Mouse (Mus musculus) stomach, postnatal 0 days (tissue): Measurements from ENCODE around the gene Arrb1. TPM values are rescaled to one million over a fixed set of nuclear protein-coding genes. Genes with fewer than 3 reads are reported as not detected.

Source experiments
- ATAC-seq: fragments of 200-750 bp; cut with Nextera tagmentation; 2 replicates; pipeline ENCODE4 v1.8.0; 2017; ENCODE audit not compliant: low FRiP score, low TSS enrichment
- DNase-seq: peaks from one replicate; pipeline ENCODE4 v3.0.0-alpha.2; 2016; ENCODE audit warnings: low spot score
- H3K27ac ChIP-seq: fragments of 300-500 bp; sonication (generic); replicated peaks from 2 replicates; pipeline ENCODE4 v1.5.1; 2014; ENCODE audit warnings: mild to moderate bottlenecking, control low read depth
- H3K27me3 ChIP-seq: fragments of 300-500 bp; sonication (generic); 2 replicates; pipeline ENCODE4 v1.6.1; 2014; ENCODE audit warnings: low read length; ENCODE audit not compliant: control insufficient read depth, insufficient read depth
- H3K36me3 ChIP-seq: fragments of 300-500 bp; sonication (generic); 2 replicates; pipeline ENCODE4 v1.6.1; 2014; ENCODE audit warnings: low read length, mixed read lengths; ENCODE audit not compliant: control insufficient read depth, insufficient read depth
- H3K4me1 ChIP-seq: fragments of 300-500 bp; sonication (generic); replicated peaks from 2 replicates; pipeline ENCODE4 v1.6.1; 2014; ENCODE audit warnings: antibody characterized with exemption; ENCODE audit not compliant: control insufficient read depth, insufficient read depth
- H3K4me2 ChIP-seq: fragments of 300-500 bp; sonication (generic); replicated peaks from 2 replicates; pipeline ENCODE4 v1.6.1; 2014; ENCODE audit warnings: low read depth, mild to moderate bottlenecking, control low read depth, moderate library complexity
- H3K4me3 ChIP-seq: fragments of 300-500 bp; sonication (generic); 2 replicates; pipeline ENCODE4 v1.5.1; 2014; ENCODE audit warnings: low read depth, low read length, control low read depth
- H3K9ac ChIP-seq: fragments of 300-500 bp; sonication (generic); 2 replicates; pipeline ENCODE4 v1.6.1; 2014; ENCODE audit warnings: mild to moderate bottlenecking, low read length, control low read depth, mixed read lengths
- H3K9me3 ChIP-seq: fragments of 300-500 bp; sonication (generic); 2 replicates; pipeline ENCODE4 v1.6.1; 2016; ENCODE audit warnings: low read length; ENCODE audit not compliant: control insufficient read depth
- CTCF ChIP-seq: IDR thresholded peaks from 2 replicates; pipeline ENCODE4 v1.5.1; 2016; ENCODE audit warnings: antibody characterized with exemption, low read depth, mild to moderate bottlenecking, moderate library complexity
- EP300 ChIP-seq: optimal IDR thresholded peaks from 2 replicates; pipeline ENCODE3; 2016; ENCODE audit warnings: antibody characterized with exemption
- WGBS: fragments of 180-500 bp; shearing (Covaris S2); extraction: QIAGEN DNeasy Blood & Tissue Kit; methylation state at CpG from one replicate; pipeline ENCODE4 v1.1.7; 2014; 5-methylcytosine and 5-hydroxymethylcytosine counted together
- polyA plus RNA-seq: library from polyadenylated mRNA; unstranded; fragments of >200 nt; fragmentation: Nextera tagmentation; extraction: Ambion mirVana; gene quantifications from 2 replicates; pipeline ENCODE4 v1.2.1, GENCODE M21; 2015

Arrb1 gene
- polyA plus RNA-seq, result 3.6 and 4.4 TPM in 2 replicates

DNA sequence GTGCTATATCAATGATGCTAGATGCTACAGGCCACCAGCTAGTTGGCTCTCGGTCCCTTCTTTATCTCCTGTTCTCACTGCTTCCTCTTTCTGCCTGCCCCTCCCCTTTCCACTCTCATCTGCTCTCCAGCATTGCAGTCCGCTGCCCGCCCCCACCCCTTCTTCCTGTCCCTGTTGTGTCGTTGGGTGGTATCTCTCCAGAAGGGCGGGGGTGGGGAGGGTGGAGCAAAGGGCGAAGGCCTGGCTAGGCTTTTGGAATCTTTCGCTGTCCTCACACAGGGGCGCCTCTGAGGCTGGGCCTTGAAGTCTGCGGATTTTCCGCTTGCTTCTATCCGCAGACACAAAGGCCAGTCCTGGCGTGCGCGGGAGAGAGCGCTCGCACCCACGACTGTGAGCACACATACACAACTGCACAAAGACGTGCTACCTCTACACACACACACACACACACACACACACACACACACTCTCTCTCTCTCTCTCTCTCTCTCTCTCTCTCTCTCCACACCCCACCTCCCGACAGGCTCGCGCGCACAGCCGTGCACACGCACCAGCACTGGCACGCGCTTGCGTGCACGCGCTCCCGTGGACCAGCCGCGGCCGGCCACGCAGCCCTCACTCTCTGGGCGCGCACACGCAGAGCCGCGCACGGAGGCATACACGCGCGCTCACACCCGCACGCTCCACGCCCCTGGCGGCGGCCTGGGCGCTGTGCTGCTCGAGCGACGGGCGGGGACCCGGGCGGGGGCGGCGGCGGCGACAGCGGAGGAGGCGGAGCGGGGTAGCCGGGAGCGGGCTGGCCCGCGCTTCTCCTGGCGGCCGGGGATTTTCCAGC is at the start of gene Arrb1:
Gene Arrb1 (plus strand): TSS at position 566 of the 835 bp plus-strand sequence.
- Histone ChIP-seq H3K9me3 (no peaks in the 10 kb centered on the region), H3K4me1 (peaks cover 18% of the 10 kb centered on the region), H3K4me3 (peak within 1 kb of the TSS; percentile 72), H3K4me2 (peak within 1 kb of the TSS; percentile 93), H3K9ac (peak within 1 kb of the TSS; percentile 89), H3K36me3 (no peaks in the 10 kb centered on the region), H3K27ac (peak within 1 kb of the TSS; percentile 89), H3K27me3 (no peaks in the 10 kb centered on the region)
- no peak for TF ChIP-seq EP300
- peak; percentile 54 for TF ChIP-seq CTCF
- DNase-seq, result peak; percentile 85
- under 1% methylated on average over 54 of the region's 68 CpGs for WGBS
- ATAC-seq, result peak; percentile 78

- no peak for ATAC-seq
Observed at GRCm38 (mm10) chr7:99489708-99490107, 45.6 kb upstream of the Arrb1 start.

GRCm38 (mm10) chr7:99499128-99499527 is 36.1 kb upstream of the Arrb1 start:
- Histone ChIP-seq H3K27ac (no peak overlapping the region), H3K27me3 (no peaks in the 10 kb centered on the region), H3K36me3 (no peaks in the 10 kb centered on the region), H3K9me3 (no peaks in the 10 kb centered on the region), H3K4me1 (no peaks in the 10 kb centered on the region), H3K4me2 (no peak overlapping the region), H3K4me3 (no peak overlapping the region), H3K9ac (no peak overlapping the region)
- TF ChIP-seq CTCF (no peak), EP300 (no peak)
- no peak for DNase-seq
- ATAC-seq, result no peak
- 62% methylated on average over 1 of the region's 1 CpGs for WGBS

More at GRCm38 (mm10) chr7:99489708-99490107, 45.6 kb upstream of the Arrb1 start:
- H3K27ac ChIP-seq, result no peak overlapping the region
- no peaks in the 10 kb centered on the region for H3K27me3 ChIP-seq
- no peaks in the 10 kb centered on the region for H3K4me1 ChIP-seq
- H3K9me3 ChIP-seq, result no peaks in the 10 kb centered on the region
- H3K4me3 ChIP-seq, result no peak overlapping the region
- no peak for DNase-seq
- no peak overlapping the region for H3K9ac ChIP-seq
- H3K36me3 ChIP-seq, result no peaks in the 10 kb centered on the region
- TF ChIP-seq CTCF (no peak), EP300 (no peak)
- WGBS, result 44% methylated on average over 5 of the region's 5 CpGs
- H3K4me2 ChIP-seq, result no peak overlapping the region

DNA sequence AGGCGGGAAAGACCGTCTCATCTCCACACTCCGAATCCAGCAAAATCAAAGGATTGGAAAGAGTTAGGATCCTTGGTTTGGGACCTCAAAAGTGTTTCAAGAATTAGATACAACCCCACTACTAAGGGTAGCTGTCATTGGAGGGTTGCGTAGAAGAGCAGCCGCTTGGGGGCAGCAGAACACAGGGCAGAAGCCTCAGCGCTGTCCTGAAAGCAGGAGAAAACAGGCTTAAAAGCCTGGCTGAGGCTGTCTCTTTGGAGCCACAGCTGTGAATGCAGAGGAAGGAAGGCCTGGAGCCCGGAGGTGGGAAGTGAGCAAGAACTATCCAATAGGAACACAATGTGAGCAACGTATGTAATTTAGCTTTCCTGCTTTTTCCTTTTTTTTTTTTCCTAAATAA is 35.1 kb upstream of the Arrb1 start:
- H3K27ac ChIP-seq, result no peak overlapping the region
- WGBS, result 8% methylated on average over 8 of the region's 8 CpGs
- no peak overlapping the region for H3K4me3 ChIP-seq
- H3K27me3 ChIP-seq, result no peaks in the 10 kb centered on the region
- no peaks in the 10 kb centered on the region for H3K36me3 ChIP-seq
- no peak overlapping the region for H3K4me2 ChIP-seq
- ATAC-seq, result peak; percentile 76
- H3K4me1 ChIP-seq, result no peaks in the 10 kb centered on the region
- peak; percentile 85 for DNase-seq
- no peaks in the 10 kb centered on the region for H3K9me3 ChIP-seq
- TF ChIP-seq EP300 (no peak), CTCF (peak; percentile 99)
- no peak overlapping the region for H3K9ac ChIP-seq

- Histone ChIP-seq H3K9ac (no peak overlapping the region), H3K27ac (no peak overlapping the region), H3K4me3 (no peak overlapping the region), H3K4me2 (no peak overlapping the region), H3K9me3 (no peaks in the 10 kb centered on the region), H3K4me1 (no peaks in the 10 kb centered on the region), H3K27me3 (no peaks in the 10 kb centered on the region), H3K36me3 (no peaks in the 10 kb centered on the region)
- DNase-seq (no peak), ATAC-seq (no peak)
- TF ChIP-seq EP300, result no peak
- TF ChIP-seq CTCF, result no peak
- 30% methylated on average over 5 of the region's 5 CpGs for WGBS
Observed at GRCm38 (mm10) chr7:99500655-99501054, 34.6 kb upstream of the Arrb1 start.

DNA sequence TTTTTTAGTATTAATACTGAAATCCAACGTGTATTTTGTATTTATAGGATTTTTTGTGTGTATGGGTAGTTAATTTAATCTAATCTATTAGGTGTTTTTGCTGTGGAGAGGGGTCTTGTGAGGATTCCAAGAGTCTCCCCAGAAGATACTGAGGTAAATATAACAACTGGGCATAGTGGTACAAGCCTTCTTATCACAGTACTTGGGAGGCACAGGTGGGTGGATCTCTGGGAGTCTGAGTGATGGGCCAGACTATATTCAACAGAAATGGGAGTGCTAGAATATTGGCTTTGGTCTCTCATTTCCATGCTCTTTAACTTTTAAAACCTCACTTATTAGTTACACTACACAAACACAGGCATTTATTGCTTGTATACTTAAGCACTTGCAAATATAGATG is 34.1 kb upstream of the Arrb1 start:
- Histone ChIP-seq H3K4me1 (no peaks in the 10 kb centered on the region), H3K36me3 (no peaks in the 10 kb centered on the region), H3K4me3 (no peak overlapping the region), H3K27ac (no peak overlapping the region), H3K9ac (no peak overlapping the region), H3K4me2 (no peak overlapping the region), H3K9me3 (no peaks in the 10 kb centered on the region), H3K27me3 (no peaks in the 10 kb centered on the region)
- ATAC-seq, result no peak
- DNase-seq, result no peak
- WGBS, result 49% methylated on average over 1 of the region's 1 CpGs
- TF ChIP-seq CTCF (no peak), EP300 (no peak)
